Mouse (Mus musculus): ENCODE measurements around the gene Tmsb10.

Tmsb10 gene

DNA sequence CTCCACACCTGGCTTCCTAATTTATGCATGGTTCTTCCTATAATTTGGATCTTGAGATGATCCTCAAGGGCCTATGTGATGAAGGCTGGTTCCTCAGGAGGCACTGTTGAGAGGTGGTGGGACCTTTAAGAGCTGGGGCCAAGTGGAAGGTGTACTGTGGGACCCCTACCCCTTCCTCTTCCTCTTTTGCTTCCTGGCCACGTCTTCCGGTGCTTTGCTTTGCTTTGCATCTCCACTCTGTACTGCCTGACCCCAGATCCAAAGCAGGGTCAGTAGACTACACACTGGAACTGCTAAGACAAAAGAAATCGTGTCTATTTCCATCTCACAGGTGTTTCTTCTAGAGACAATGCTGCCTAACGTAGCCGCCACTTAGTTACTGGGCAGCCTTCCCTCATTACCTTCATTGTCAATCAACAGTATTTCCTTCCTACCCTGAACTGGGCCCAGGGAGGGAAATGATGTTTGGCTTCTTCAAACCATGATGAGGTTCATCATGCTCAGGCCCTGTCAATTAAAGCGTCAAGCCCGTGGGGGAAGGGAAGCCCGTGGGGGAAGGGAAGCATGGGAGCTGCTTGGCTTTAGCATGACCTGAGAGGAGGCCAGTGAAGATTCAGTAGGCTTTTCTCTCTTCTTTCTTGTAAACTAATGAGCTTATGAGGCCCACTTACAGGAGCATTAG, 2.9 kb downstream of the Tmsb10 start:
- DNase-seq = peak; percentile 22

DNA sequence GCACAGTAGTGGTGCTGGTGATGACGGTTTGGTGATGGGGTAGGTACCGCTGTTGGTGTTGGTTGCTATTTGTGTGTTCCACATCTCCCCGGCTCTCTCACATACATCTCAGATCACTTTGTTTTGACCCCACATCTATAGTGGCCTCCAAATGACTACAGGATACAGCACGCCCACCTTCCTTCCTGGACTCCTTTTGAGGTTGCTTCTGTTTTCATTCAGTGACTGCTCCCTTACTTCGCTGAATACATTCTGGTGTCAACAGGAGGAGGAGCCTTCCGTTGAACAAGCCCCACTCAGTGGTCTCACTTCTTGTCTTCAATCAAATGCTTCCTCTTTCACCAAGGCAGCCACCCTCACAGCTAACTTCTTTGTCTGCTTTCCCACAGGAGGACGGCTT, 3.8 kb downstream of the Tmsb10 start:
- no peak for DNase-seq

DNA sequence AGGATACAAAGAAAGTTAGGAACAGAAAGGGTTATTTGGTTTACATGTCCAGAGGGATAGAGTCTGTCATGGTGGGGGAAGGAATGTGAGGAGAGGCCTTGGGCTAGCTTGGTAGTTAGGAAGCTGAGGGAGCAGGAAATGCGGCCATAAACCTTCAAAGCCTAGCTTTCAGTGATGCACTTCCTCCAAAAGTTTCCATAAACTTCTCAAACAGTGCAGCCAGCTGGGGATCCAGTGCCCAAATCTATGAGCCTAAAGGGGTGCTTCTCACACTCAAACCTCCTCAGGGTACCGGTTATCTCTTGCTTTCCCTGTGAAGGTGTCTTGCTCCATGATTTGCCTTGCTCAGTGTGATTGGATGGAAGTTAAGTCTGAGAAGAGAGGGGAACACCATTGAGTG, 5.6 kb downstream of the Tmsb10 start:
- DNase-seq = no peak

DNA sequence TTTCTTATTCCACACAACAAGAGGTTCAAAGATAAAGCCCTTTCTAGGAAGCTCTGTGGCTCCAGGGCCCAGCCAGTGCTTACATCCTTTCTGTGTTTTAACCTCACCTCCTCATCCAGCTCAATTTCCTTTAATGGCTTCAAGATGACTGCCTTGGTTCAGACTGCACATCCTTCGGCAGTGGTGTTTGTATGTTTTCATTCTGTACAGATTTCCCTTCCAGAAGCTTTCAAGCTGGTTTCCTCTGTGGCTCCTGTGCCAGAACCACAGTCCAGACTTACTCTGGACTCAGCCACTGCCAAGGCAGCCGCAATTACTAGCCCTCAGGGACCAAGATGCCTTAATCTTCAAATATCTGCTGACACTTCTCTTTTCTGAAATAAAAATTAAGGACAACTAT, 6.3 kb downstream of the Tmsb10 start:
- no peak for DNase-seq

DNA sequence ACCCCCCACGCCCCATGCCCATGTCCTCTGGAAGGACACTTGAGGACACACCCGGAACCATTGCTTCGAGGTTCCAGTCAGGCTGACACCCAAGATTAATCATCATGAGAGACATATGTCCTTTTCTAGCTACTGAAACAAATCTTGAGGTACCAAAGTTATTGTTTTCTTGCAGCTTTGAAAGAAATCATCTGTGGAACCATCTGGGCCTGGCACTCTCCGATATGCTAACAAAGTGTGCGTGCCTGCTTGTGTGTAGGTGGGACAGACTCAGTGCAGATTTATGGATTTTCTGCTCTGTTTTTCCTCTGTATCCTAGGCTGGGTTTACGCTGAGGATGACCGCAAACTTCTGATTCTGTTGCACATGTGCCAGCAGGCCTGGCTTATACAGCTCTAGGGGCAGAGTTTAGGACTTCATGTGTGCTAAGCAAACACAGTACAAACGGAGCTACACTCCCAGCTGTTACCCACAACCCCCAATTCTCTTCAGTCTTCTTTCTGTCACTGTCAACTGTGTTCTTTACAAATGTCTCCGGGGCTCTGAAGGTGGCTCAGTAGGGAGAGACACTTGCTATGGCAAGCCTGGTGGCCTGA, 9.3 kb downstream of the Tmsb10 start:
- no peak for DNase-seq

DNA sequence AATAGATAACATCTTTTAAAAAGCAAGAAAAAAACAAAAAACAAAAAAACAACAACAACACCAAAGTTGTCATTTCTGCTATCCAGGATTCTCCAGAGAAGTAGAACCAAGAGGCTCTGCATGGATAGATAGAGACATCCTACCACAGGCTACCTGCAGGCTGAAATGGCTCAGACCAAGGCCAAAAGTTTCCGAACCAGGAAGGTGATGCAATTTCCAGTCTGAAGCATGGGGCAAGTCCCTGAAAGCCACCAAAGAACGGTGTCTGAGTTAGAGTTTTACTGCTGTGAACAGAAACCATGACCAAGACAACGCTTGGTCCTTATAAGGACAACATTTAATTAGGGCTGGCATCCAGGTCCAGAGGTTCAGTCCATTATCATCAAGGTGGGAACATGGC, 10.2 kb downstream of the Tmsb10 start:
- DNase-seq = no peak

DNA sequence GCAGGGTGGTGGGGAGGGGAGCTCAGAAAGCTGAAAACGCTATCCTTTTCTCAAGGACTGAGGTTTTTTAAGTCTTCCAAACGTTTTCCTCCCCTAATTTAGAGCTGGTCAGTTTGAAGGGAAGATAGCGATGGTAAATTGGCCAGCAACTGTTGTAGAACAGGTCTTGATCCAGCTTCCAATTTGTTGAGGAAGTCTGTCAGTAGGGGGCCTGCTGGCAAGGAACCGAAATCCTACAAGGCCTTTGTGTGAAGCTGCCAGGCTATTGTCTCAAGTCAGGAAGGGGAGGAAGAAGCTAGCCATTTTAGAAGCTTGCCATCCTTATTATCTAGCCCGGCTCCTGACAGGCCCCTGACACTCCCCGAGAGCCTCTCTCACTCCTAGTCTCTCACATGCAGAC, 10.6 kb downstream of the Tmsb10 start:
- no peak for DNase-seq

DNA sequence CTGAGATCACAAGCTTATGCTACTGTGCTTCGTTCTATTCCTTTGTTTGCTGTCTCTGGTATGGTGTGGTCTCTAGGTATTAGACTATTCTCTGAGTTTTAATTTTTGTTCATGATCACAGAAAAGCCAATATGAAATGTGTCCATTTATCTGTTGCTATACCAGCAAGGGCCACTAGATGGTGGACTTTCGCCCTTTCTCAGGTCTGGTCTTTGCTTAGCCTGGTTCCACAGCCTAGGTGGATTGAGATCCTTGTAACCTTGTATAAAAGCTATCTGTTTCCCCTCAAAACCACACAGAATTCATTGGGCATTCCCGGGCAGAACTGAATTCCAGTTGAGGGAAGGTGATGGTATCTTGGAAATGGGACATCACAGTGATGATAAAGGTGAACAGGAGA, 18.1 kb downstream of the Tmsb10 start:
- DNase-seq = peak; percentile 73

DNA sequence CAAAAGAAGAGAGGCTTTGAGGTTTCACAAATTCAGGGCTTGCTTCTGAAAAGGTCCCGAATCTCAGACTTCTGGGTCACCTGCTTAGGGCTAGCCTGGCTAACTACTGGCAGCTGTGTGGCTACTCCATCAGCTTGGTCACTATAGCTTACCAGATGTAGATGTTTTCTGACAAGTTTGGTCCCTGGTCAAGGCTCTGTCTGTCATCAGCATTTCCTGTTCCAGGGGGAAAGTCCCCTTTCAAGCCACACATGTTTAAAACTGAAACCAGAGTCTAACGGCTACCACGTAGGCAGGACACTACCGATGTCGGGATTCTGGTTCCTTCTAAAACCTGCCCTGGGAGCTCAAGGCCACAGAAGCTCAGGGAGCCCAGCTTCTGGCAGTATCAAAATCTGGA, 20.7 kb downstream of the Tmsb10 start:
- no peak for DNase-seq

DNA sequence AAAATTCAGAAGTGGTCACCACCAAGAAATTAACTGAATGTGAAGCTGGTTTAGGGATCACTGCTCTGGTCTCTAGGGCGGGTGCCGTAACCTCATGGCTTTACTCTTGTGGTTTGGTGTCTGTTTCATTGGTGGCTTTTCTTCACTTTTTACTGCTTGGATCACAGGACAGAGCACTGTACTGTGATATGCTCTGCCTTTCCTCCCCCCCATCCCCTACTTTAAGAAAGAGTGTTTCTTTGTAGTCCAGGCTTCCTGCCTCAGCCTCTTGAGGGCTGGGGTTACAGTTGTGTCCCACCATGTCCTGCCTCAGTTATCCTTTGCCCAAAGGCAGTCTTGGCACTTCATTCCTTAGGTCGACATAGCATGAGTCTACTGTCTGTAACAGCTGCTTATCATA, 21.1 kb downstream of the Tmsb10 start:
- DNase-seq = no peak

DNA sequence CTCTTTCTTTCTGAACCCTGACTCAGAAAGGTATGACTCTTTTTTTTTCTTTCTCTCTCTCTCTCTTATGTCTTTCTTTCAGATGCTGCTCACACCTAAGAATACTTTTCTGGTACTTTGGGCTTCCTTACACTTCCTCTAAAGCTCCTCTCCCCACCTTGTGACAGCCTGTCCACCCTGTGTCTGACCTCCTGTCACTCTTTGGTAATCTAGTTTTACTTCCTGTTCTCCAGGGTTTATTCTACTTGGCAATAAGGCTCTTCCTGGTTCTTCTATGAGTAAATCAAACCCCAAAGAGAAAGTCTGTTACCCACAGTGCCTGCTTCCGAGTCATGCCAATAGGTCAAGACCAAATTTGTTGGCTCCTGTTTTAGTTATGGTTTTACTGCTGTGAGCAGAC, 25.6 kb downstream of the Tmsb10 start:
- no peak for DNase-seq

DNA sequence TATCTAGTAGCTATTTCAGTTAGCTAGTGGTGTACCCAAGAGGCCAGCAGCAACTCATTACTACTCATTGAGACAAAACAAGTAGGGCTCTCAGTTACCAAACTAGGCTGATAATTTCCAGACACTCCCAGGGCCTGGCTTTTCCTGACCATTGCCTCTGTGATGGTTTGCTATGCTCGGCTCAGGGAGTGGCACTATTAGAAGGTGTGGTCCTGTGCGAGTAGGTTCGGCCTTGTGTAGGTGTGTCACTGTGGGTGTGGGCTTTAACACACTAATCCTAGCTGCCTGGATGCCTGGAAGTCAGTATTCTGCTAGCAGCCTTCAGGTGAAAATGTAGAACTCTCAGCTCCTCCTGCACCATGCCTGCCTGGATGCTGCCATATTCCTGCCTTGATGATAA, 27.0 kb downstream of the Tmsb10 start:
- DNase-seq = no peak

DNA sequence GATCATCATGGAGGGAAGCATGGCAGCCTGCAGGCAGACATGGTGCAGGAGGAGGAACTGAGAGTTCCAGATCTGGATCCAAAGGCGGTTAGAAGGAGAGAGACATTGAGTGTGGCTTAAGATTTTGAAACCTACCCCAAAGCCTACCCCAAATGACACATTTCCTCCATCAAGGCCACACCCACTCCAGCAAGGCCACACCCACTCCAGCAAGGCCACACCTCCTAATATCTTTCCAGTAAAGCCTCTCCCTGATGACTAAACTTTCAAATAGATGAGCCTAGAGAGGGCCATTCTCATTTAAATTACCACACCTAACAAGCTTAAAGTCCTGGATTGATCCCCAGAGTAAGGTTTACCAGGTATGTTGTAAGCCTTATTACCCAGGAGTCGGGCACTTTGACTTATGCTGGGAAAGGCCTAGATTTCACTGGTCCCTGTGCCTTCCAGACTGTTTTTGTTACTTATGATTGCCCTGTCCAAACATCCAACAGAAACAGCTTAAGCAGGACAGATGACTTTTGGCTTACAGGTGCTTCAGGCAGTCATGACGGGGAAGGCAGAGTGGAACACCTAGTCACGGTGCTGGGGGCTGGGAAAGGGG, 28.7 kb downstream of the Tmsb10 start:
- no peak for DNase-seq

DNA sequence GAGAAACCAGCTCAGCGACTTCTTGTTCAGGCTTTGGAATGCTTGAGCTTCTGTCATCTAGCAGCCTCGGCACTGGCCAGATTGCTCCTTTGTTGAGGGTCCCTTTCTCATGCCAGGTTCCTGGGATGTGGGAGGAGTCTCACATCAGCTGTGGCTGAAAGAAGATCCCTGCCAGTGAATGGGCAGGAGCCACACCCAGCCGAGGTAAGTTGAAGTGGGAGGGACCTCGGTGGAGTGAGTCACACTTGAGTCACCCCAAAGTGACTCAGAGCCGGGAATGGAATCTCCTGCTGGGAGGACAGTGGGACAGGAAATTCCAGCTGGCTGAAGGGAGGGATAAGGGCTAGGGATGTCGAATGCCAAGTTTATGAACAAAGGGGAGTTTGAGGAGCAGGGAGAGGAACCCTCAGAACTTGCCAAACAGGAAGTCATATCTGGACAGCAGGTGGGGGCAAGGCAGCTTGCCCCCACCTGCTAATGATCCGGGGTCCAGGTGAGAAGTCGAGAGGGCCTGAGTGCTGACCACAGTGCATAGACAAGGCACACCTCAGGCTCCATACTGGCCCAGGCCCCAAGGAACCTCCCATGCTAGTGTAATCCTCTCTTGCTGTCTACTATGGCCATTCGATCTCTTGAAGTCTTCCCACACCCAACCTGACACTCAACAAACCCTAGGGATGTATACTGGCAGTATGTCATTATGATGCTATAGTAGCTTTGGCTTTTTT, 31.6 kb downstream of the Tmsb10 start:
- no peak for DNase-seq

DNA sequence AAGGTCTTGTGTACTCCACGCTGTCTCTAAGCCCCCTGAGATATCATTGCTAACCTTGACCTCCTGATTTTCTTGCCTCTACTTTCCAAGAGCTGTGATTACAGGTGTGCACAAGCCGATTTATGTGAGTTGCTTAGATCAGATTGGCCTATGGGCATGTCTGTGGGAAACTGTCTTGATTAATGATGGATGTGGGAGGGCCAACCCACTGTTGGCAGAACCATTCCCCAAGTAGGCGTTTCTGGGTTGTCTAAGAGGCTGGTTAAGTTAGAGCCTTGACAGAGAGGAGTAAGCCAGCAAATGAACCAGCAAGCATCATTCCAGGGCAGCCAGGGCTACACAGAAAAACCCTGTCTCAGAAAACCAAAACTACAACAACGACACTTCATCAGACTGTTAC, 32.5 kb downstream of the Tmsb10 start:
- DNase-seq = no peak

DNA sequence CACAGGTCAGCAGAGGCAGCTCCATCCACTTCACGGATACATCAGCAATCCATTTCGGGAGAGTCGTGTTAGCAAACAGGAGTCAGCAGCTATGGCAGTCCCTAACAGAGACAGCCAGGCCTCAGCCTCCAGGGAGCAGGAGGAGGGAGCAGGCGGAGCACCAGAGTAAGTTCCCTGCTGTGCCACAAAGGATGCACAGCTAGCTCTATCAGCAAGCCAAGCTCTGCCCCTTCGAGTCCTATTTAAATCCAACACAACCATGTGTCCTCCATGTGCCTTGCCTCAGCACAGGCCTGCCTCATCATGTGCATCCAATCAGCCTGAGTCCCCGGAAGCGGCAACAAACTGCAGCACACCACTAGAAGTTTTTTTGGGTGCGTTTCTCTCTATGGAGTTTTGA, 35.2 kb downstream of the Tmsb10 start:
- no peak for DNase-seq

DNA sequence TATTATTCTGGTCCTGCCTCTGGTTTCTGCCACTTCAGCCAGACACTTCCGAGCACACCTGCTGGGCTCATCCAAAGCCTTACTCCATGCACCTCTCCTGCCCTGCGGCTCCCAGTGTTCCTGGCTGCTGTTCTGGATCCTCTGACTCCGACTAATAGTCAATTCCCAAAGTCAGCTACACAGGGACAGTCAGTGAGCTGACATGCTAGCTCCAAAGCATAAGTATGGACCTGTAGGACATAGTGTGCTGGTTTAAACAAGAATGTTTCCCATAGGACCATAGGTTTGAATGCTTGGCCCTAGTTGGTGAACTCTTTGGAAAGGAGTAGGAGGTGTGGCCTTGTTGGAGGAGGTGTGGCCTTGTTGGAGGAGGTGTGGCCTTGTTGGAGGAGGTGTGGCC, 37.5 kb downstream of the Tmsb10 start:
- no peak for DNase-seq

DNA sequence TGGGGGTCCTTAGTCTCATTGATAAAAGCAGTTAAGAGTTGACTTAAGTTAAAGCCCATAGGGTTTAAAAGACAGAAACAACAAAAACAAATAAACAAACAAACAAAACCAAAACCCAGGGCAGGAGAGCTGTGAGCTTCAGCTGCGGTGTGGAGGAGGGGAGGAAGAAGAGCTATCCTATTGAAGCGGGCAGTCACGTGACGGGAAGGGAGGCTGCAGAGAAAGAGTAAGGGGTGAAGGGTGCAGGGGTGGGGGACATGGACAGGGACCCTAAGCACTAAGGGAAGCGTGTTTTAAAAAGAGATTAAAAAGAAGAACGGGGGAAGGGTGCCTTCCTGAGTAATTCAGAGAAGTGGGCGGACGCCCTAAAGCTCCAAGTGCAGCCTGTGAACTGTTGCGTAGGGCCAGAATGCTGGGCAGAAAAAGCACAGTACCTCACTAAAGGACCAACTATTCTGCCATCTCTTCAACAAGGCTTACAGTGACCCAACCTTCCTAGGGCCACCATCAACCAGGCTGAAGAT, 40.0 kb downstream of the Tmsb10 start:
- DNase-seq = no peak

DNA sequence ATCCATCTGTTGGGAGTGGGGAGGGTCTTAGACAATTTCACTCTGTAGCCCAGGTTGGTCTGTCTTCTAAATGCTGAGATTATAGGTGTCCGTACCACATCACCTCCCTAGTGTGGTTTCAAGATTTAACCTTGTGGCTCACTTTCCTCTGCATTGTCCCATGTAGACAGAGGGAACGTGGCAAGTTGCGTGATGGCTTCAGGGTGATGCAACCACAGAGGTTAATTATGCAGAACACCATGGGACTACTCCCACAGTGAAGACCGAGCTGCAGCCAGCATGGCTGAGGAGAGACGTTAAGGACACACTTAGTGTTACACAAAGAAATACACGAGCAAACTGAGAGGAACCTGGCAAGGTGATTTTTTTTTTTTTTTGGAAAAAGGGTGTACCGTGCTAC, 42.2 kb downstream of the Tmsb10 start:
- no peak for DNase-seq

DNA sequence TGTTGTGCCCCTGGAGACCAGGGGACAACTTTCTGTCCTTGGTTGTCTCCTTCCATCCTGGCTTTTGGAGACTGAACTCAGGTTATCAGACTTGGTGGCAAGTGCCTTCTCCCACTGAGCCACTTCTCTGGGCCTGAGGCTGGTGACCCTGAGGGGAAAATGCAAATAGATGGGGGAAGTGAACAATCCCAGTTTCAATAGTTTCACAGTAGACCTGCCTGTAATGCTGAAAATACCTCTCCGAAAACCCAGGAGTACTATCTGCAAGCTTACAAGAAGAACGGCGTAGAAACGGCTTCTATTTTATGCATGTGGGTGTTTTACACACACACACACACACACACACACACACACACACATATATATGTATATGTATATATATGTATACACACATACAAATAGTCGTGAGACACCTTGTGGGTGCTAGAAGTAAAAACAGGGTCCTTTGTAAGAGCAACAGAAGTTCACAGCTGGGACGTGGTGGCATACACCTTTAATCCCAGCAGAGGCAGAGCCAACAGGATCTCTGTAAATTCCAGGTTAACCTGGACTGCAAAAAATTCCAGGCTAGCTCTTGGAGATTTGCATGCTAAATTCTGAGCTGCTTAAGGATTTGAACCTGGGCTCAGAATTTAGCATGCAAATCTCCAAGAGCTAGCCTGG, 44.3 kb downstream of the Tmsb10 start:
- no peak for DNase-seq

DNA sequence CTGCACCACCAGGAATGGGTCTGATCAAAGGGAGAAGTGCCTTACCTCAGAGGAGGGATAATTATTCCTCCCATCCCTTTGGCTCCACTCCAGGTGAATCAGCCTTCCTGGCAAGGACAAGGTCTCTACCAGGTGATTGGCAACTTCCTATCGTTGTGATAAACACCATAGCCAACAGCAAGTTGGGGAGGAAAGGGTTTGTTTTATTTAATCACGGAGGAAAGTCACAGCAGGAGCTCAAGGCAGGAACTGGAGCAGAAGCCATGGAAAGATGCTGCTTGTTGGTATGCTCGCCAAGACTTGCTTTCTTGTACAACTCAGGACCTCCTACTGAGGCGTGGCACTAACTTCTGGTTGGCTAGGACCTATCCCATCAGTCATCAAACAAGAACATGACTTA, 47.3 kb downstream of the Tmsb10 start:
- DNase-seq = no peak
